Mouse (Mus musculus): ENCODE data around the gene Laptm5.

DNA sequence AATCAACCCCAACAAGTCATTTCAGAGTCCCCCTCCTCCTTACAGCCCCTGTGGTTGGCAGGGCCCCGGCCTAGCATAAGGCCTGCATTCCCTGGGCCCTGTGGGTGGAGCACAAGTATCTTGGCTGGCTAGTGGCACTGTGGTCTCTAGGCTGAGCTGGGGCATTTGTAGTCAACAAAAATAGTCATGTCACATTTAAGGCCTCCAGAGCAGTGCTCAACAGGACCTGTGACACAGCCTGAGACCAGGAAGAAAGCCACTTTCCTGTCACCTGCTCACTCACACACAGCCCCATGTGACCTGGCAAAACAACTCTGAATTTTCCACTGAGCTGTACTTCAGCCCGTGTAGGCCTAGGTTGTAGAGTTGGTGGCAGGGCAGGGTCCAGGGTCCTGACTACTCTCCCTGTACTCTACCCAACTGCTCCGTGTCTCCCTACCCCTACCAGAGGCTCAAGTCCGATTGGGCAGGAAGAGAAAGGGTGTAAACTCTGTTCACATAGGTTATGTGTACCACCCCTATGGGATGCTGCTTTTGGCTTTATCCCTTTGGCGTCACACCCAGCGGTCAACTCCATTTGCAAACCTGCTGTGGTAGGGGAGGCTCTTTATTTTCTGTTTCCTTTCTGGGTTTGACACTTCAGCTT lies 13.0 kb upstream of the Laptm5 start:
- TF ChIP-seq CTCF (IDR thresholded peaks at IDR 0.05; ENCODE audit: low read depth) (no peak), EP300 (IDR thresholded peaks at IDR 0.05; ENCODE audit: low read depth) (no peak)

Data from heart, postnatal 0 days (tissue).